Mouse (Mus musculus) embryonic facial prominence, embryonic 14.5 days (tissue): ENCODE results near the gene Pdzd4. TPM values are rescaled to one million over a fixed set of nuclear protein-coding genes. Genes with fewer than 3 reads are reported as not detected.

Source experiments
- ATAC-seq: fragments of 200-750 bp; cut with Nextera tagmentation; 2 replicates; pipeline ENCODE4 v1.8.0; 2017; ENCODE audit warnings: low read depth, moderate number of reproducible peaks, moderate TSS enrichment
- DNase-seq: peaks from one replicate; pipeline ENCODE4 v3.0.0-alpha.2; 2015; ENCODE audit warnings: low spot score
- H3K27ac ChIP-seq: fragments of 300-500 bp; sonication (generic); replicated peaks from 2 replicates; pipeline ENCODE4 v1.5.1; 2014; ENCODE audit warnings: low read depth, mild to moderate bottlenecking, low read length, moderate library complexity
- H3K27me3 ChIP-seq: fragments of 300-500 bp; sonication (generic); replicated peaks from 2 replicates; pipeline ENCODE4 v1.6.1; 2014; ENCODE audit warnings: low read length; ENCODE audit not compliant: control insufficient read depth, insufficient read depth
- H3K36me3 ChIP-seq: fragments of 300-500 bp; sonication (generic); 2 replicates; pipeline ENCODE4 v1.6.1; 2014; ENCODE audit warnings: low read length, mixed read lengths; ENCODE audit not compliant: control insufficient read depth, insufficient read depth
- H3K4me1 ChIP-seq: fragments of 300-500 bp; sonication (generic); 2 replicates; pipeline ENCODE4 v1.6.1; 2014; ENCODE audit warnings: antibody characterized with exemption, low read length; ENCODE audit not compliant: control insufficient read depth, insufficient read depth
- H3K4me2 ChIP-seq: fragments of 300-500 bp; sonication (generic); 2 replicates; pipeline ENCODE4 v1.6.1; 2014; ENCODE audit warnings: low read depth, mild to moderate bottlenecking, low read length, moderate library complexity, mixed read lengths
- H3K4me3 ChIP-seq: fragments of 300-500 bp; sonication (generic); 2 replicates; pipeline ENCODE4 v1.5.1; 2014; ENCODE audit warnings: low read depth, mild to moderate bottlenecking, low read length
- H3K9ac ChIP-seq: fragments of 300-500 bp; sonication (generic); 2 replicates; pipeline ENCODE4 v1.6.1; 2014; ENCODE audit warnings: low read depth, mild to moderate bottlenecking, low read length, moderate library complexity, mixed read lengths
- H3K9me3 ChIP-seq: fragments of 300-500 bp; sonication (generic); 2 replicates; pipeline ENCODE4 v1.6.1; 2016; ENCODE audit warnings: low read length; ENCODE audit not compliant: control insufficient read depth
- WGBS: fragments of 180-500 bp; shearing (Covaris S2); extraction: QIAGEN DNeasy Blood & Tissue Kit; methylation state at CpG from one replicate; pipeline ENCODE4 v1.1.7; 2014; 5-methylcytosine and 5-hydroxymethylcytosine counted together
- polyA plus RNA-seq: library from polyadenylated mRNA; unstranded; fragments of >200 nt; fragmentation: Nextera tagmentation; extraction: Ambion mirVana; gene quantifications from 2 replicates; pipeline ENCODE4 v1.2.1, GENCODE M21; 2014

Pdzd4 gene
- polyA plus RNA-seq, 1 experiment from 2014 or later, result 1.8 TPM

- Histone ChIP-seq H3K4me2 (no peak overlapping the region), H3K27me3 (no peaks in the 10 kb centered on the region), H3K27ac (no peak overlapping the region), H3K36me3 (no peaks in the 10 kb centered on the region), H3K9me3 (no peaks in the 10 kb centered on the region), H3K4me3 (no peak overlapping the region), H3K9ac (no peak overlapping the region), H3K4me1 (no peaks in the 10 kb centered on the region)
- 80% methylated on average over 9 of the region's 9 CpGs for WGBS
- no peak for ATAC-seq
- DNase-seq, result no peak
Measured at GRCm38 (mm10) chrX:73854326-73855086, 29.7 kb upstream of the Pdzd4 start.

- H3K36me3 ChIP-seq, result no peaks in the 10 kb centered on the region
- no peak overlapping the region for H3K4me3 ChIP-seq
- no peaks in the 10 kb centered on the region for H3K4me1 ChIP-seq
- no peaks in the 10 kb centered on the region for H3K9me3 ChIP-seq
- no peaks in the 10 kb centered on the region for H3K27me3 ChIP-seq
- 70% methylated on average over 3 of the region's 3 CpGs for WGBS
- H3K4me2 ChIP-seq, result no peak overlapping the region
- ATAC-seq (no peak), DNase-seq (no peak)
- H3K27ac ChIP-seq, result no peak overlapping the region
- no peak overlapping the region for H3K9ac ChIP-seq
Measured at GRCm38 (mm10) chrX:73836691-73837090, 11.9 kb upstream of the Pdzd4 start.

GRCm38 (mm10) chrX:73835731-73836130 lies 11.0 kb upstream of the Pdzd4 start:
- no peaks in the 10 kb centered on the region for H3K36me3 ChIP-seq
- no peak overlapping the region for H3K4me2 ChIP-seq
- DNase-seq, result no peak
- ATAC-seq, result no peak
- H3K27me3 ChIP-seq, result no peaks in the 10 kb centered on the region
- no peak overlapping the region for H3K4me3 ChIP-seq
- H3K9ac ChIP-seq, result no peak overlapping the region
- H3K9me3 ChIP-seq, result no peaks in the 10 kb centered on the region
- H3K4me1 ChIP-seq, result no peaks in the 10 kb centered on the region
- no peak overlapping the region for H3K27ac ChIP-seq
- WGBS, result 100% methylated on average over 1 of the region's 1 CpGs

GRCm38 (mm10) chrX:73823747-73824146 lies 1.0 kb downstream of the Pdzd4 start:
- H3K27me3 ChIP-seq, result no peaks in the 10 kb centered on the region
- H3K4me1 ChIP-seq, result no peaks in the 10 kb centered on the region
- H3K9me3 ChIP-seq, result no peaks in the 10 kb centered on the region
- peak overlapping the region; percentile 65 for H3K4me2 ChIP-seq
- ATAC-seq (no peak), DNase-seq (no peak)
- H3K4me3 ChIP-seq, result peak overlapping the region; percentile 64
- H3K9ac ChIP-seq, result peak overlapping the region; percentile 78
- H3K36me3 ChIP-seq, result no peaks in the 10 kb centered on the region
- H3K27ac ChIP-seq, result no peak overlapping the region
- 23% methylated on average over 13 of the region's 17 CpGs for WGBS

- DNase-seq (no peak), ATAC-seq (no peak)
- Histone ChIP-seq H3K27ac (no peak overlapping the region), H3K9ac (no peak overlapping the region), H3K4me3 (no peak overlapping the region), H3K27me3 (peaks cover 3% of the 10 kb centered on the region; the same call in 1 of the 2 replicates), H3K4me1 (no peaks in the 10 kb centered on the region), H3K36me3 (no peaks in the 10 kb centered on the region), H3K9me3 (no peaks in the 10 kb centered on the region), H3K4me2 (no peak overlapping the region)
- WGBS, result 51% methylated on average over 3 of the region's 3 CpGs
Measured at GRCm38 (mm10) chrX:73816596-73817314, 8.0 kb downstream of the Pdzd4 start.

GRCm38 (mm10) chrX:73815072-73815471 lies 9.7 kb downstream of the Pdzd4 start:
- ATAC-seq, result peak; percentile 85
- Histone ChIP-seq H3K4me3 (peak overlapping the region; percentile 34), H3K36me3 (no peaks in the 10 kb centered on the region), H3K4me1 (no peaks in the 10 kb centered on the region), H3K4me2 (peak overlapping the region; percentile 48), H3K27me3 (peaks cover 3% of the 10 kb centered on the region; the same call in 1 of the 2 replicates), H3K9me3 (no peaks in the 10 kb centered on the region), H3K27ac (no peak overlapping the region), H3K9ac (peak overlapping the region; percentile 60)
- peak; percentile 52 for DNase-seq
- 8% methylated on average over 12 of the region's 14 CpGs for whole genome bisulfite sequencing

- no peaks in the 10 kb centered on the region for H3K4me1 ChIP-seq
- DNase-seq, result no peak
Measured at GRCm38 (mm10) chrX:73805814-73806213, 19.0 kb downstream of the Pdzd4 start.

GRCm38 (mm10) chrX:73798502-73798901 lies 26.3 kb downstream of the Pdzd4 start:
- Histone ChIP-seq H3K4me2 (no peak overlapping the region), H3K4me1 (no peaks in the 10 kb centered on the region), H3K36me3 (no peaks in the 10 kb centered on the region), H3K27me3 (no peaks in the 10 kb centered on the region; the same call in 1 of the 2 replicates), H3K9me3 (no peaks in the 10 kb centered on the region), H3K4me3 (no peak overlapping the region), H3K27ac (no peak overlapping the region), H3K9ac (no peak overlapping the region)
- peak; percentile 88 for ATAC-seq
- peak; percentile 40 for DNase-seq
- WGBS, result 37% methylated on average over 8 of the region's 9 CpGs

More at GRCm38 (mm10) chrX:73805814-73806213, 19.0 kb downstream of the Pdzd4 start:
- no peak overlapping the region for H3K27ac ChIP-seq
- no peaks in the 10 kb centered on the region for H3K27me3 ChIP-seq
- H3K36me3 ChIP-seq, result no peaks in the 10 kb centered on the region
- 38% methylated on average over 1 of the region's 1 CpGs for WGBS
- no peaks in the 10 kb centered on the region for H3K9me3 ChIP-seq
- H3K9ac ChIP-seq, result no peak overlapping the region
- ATAC-seq, result no peak
- H3K4me3 ChIP-seq, result no peak overlapping the region
- no peak overlapping the region for H3K4me2 ChIP-seq
